ENCODE assay signal across 11 mouse cellular contexts in genomic region chr3:51745162-51745561, GRCm38 (mm10).
DNase-seq lines count a peak whose midpoint lies in the region; ATAC-seq and TF ChIP-seq lines count a peak whose summit lies in the region.
"Had no signal": no experiment of that assay in that cellular context is flagged by ENCODE, and none has a peak within 500 bp of the region (broad histone marks: within the 10 kb centered on the region; RNA-seq: fewer than 3 reads in every experiment).

No protein-coding gene starts in this region.

- TF ChIP-seq CTCF in liver, postnatal 0 days (IDR thresholded peaks at IDR 0.05; ENCODE audit: low read depth), result no peak

- 72% methylated on average over 8 of the region's 8 CpGs for WGBS in heart, embryonic 10.5 days
- 30% methylated on average over 8 of the region's 8 CpGs for WGBS in liver, postnatal 0 days (ENCODE audit: insufficient replicate concordance)
- WGBS in embryonic facial prominence, embryonic 10.5 days, result 80% methylated on average over 8 of the region's 8 CpGs

- H3K9me3 ChIP-seq in heart, embryonic 10.5 days, result no peaks in the 10 kb centered on the region
- H3K9me3 ChIP-seq in liver, postnatal 0 days (ENCODE audit: low read length), result no peaks in the 10 kb centered on the region
- H3K9me3 ChIP-seq in embryonic facial prominence, embryonic 10.5 days, result no peaks in the 10 kb centered on the region

- H3K9ac ChIP-seq in liver, postnatal 0 days (replicated peaks), result no peak overlapping the region

- no peaks in the 10 kb centered on the region for H3K36me3 ChIP-seq in heart, embryonic 10.5 days
- H3K36me3 ChIP-seq in liver, postnatal 0 days (replicated peaks; ENCODE audit: insufficient read depth, low read length), result no peaks in the 10 kb centered on the region
- H3K36me3 ChIP-seq in embryonic facial prominence, embryonic 10.5 days (replicated peaks), result no peaks in the 10 kb centered on the region

- H3K4me2 ChIP-seq in liver, postnatal 0 days (ENCODE audit: low read depth, low read length), result peak overlapping the region; percentile 55

- peak; percentile 13 for ATAC-seq in liver, postnatal 0 days
- ATAC-seq: Patski had no signal

- no peak overlapping the region for H3K4me3 ChIP-seq in heart, embryonic 10.5 days
- H3K4me3 ChIP-seq in liver, postnatal 0 days (ENCODE audit: low read depth, low read length), result no peak overlapping the region
- H3K4me3 ChIP-seq in embryonic facial prominence, embryonic 10.5 days, result no peak overlapping the region
- H3K4me3 ChIP-seq: heart, adult 2 months had no signal

- peak overlapping the region; percentile 82; the same call in 1 of the 2 replicates for H3K27ac ChIP-seq in heart, embryonic 10.5 days
- peak overlapping the region; percentile 82 for H3K27ac ChIP-seq in liver, postnatal 0 days (ENCODE audit: low read depth)
- no peak overlapping the region for H3K27ac ChIP-seq in embryonic facial prominence, embryonic 10.5 days (replicated peaks)
- H3K27ac ChIP-seq: heart, adult 2 months had no signal

- 0 out of 2 replicates have a peak, but pooled peaks have one; percentile 4 for TF ChIP-seq EP300 in liver, postnatal 0 days (IDR thresholded peaks at IDR 0.05; ENCODE audit: low read depth)

- H3K4me1 ChIP-seq in heart, embryonic 10.5 days, result peaks cover 63% of the 10 kb centered on the region
- H3K4me1 ChIP-seq in liver, postnatal 0 days (ENCODE audit: insufficient read depth), result peaks cover 35% of the 10 kb centered on the region
- H3K4me1 ChIP-seq in embryonic facial prominence, embryonic 10.5 days, result peaks cover 55% of the 10 kb centered on the region

- DNase-seq in heart, embryonic 10.5 days (ENCODE audit: low spot score), result no peak
- DNase-seq in heart, postnatal 4 days, result no peak
- peak; percentile 69 for DNase-seq in testis, postnatal 14 days (ENCODE audit: low spot score)
- DNase-seq in testis, postnatal 10 days (ENCODE audit: low spot score), result no peak
- DNase-seq in liver, postnatal 0 days, result no peak
- DNase-seq in embryonic facial prominence, embryonic 10.5 days (ENCODE audit: low spot score), result no peak
- DNase-seq in spleen, postnatal 14 days (ENCODE audit: low spot score in 2 of 2), result no peak
- no peak for DNase-seq in adrenal gland, postnatal 14 days
- DNase-seq: cerebellum, postnatal 36 days; heart, adult 2 months had no signal

- no peaks in the 10 kb centered on the region for H3K27me3 ChIP-seq in heart, embryonic 10.5 days (ENCODE audit: insufficient read depth, poor library complexity, severe bottlenecking)
- H3K27me3 ChIP-seq in liver, postnatal 0 days (ENCODE audit: insufficient read depth, low read length), result no peaks in the 10 kb centered on the region
- no peaks in the 10 kb centered on the region for H3K27me3 ChIP-seq in embryonic facial prominence, embryonic 10.5 days (replicated peaks; ENCODE audit: low read depth, poor library complexity, severe bottlenecking)
- H3K27me3 ChIP-seq: Patski had no signal
